ENCODE assay signal across 28 mouse cellular contexts in genomic region chr7:88826498-88826897, GRCm38 (mm10).
"Had no signal": no experiment of that assay in that cellular context is flagged by ENCODE, and none has a peak within 500 bp of the region (broad histone marks: within the 10 kb centered on the region; RNA-seq: fewer than 3 reads in every experiment).

No protein-coding gene starts in this region.

- H3K9ac ChIP-seq: embryonic facial prominence, embryonic 12.5 days; embryonic facial prominence, embryonic 13.5 days; embryonic facial prominence, embryonic 15.5 days; forebrain, embryonic 12.5 days; forebrain, embryonic 13.5 days; forebrain, embryonic 15.5 days; forebrain, postnatal 0 days had no signal

- H3K4me1 ChIP-seq: embryonic facial prominence, embryonic 10.5 days; embryonic facial prominence, embryonic 12.5 days; embryonic facial prominence, embryonic 13.5 days; embryonic facial prominence, embryonic 15.5 days; forebrain, embryonic 10.5 days; forebrain, embryonic 12.5 days; forebrain, embryonic 13.5 days; forebrain, embryonic 15.5 days had no signal

- H3K27me3 ChIP-seq: embryonic facial prominence, embryonic 12.5 days; embryonic facial prominence, embryonic 13.5 days; embryonic facial prominence, embryonic 15.5 days; forebrain, embryonic 12.5 days; forebrain, embryonic 13.5 days; forebrain, embryonic 15.5 days had no signal

- H3K4me3 ChIP-seq: embryonic facial prominence, embryonic 10.5 days; embryonic facial prominence, embryonic 12.5 days; embryonic facial prominence, embryonic 13.5 days; embryonic facial prominence, embryonic 15.5 days; erythroblast, embryonic 14.5 days; forebrain, embryonic 10.5 days; forebrain, embryonic 12.5 days; forebrain, embryonic 13.5 days; forebrain, embryonic 15.5 days; gastrocnemius, adult 2 months had no signal

- H3K27ac ChIP-seq: embryonic facial prominence, embryonic 10.5 days; embryonic facial prominence, embryonic 12.5 days; embryonic facial prominence, embryonic 13.5 days; embryonic facial prominence, embryonic 15.5 days; forebrain, embryonic 10.5 days; forebrain, embryonic 12.5 days; forebrain, embryonic 13.5 days; forebrain, embryonic 15.5 days; gastrocnemius, adult 2 months had no signal

- DNase-seq: cerebellum, adult 2 months; cerebellum, adult 8-10 months; cerebellum, adult 9-10 months; cerebellum, adult 9-11 months; cerebellum, postnatal 10 days; cerebellum, postnatal 14 days; cerebellum, postnatal 25 days; cerebellum, postnatal 36 days; embryo, embryonic 11 days; forebrain, postnatal 0 days; gastrocnemius, adult 2 months; gastrocnemius, postnatal 10 days; gastrocnemius, postnatal 14 days; gastrocnemius, postnatal 25 days; gastrocnemius, postnatal 36 days; heart, adult 11 months; heart, adult 18-20 months had no signal

- H3K9me3 ChIP-seq: embryonic facial prominence, embryonic 10.5 days; embryonic facial prominence, embryonic 12.5 days; embryonic facial prominence, embryonic 13.5 days; embryonic facial prominence, embryonic 15.5 days; forebrain, embryonic 10.5 days; forebrain, embryonic 12.5 days; forebrain, embryonic 13.5 days; forebrain, embryonic 15.5 days had no signal

- H3K4me2 ChIP-seq: embryonic facial prominence, embryonic 12.5 days; embryonic facial prominence, embryonic 13.5 days; embryonic facial prominence, embryonic 15.5 days; forebrain, embryonic 12.5 days; forebrain, embryonic 13.5 days; forebrain, embryonic 15.5 days had no signal

- H3K36me3 ChIP-seq: embryonic facial prominence, embryonic 10.5 days; embryonic facial prominence, embryonic 12.5 days; embryonic facial prominence, embryonic 13.5 days; embryonic facial prominence, embryonic 15.5 days; forebrain, embryonic 10.5 days; forebrain, embryonic 12.5 days; forebrain, embryonic 15.5 days had no signal

- ATAC-seq: forebrain, embryonic 13.5 days; forebrain, embryonic 14.5 days; forebrain, embryonic 15.5 days; forebrain, embryonic 16.5 days; forebrain, postnatal 0 days had no signal
